Mouse (Mus musculus): ENCODE data around the gene Myo3a. TPM values are rescaled to one million over a fixed set of nuclear protein-coding genes. Genes with fewer than 3 reads are reported as not detected.
A peak's percentile ranks its signal among the peaks of the same experiment; 100 is the strongest.

The Myo3a gene
- not detected in 2 replicates for polyA plus RNA-seq (2015; fragmentation: Nextera tagmentation; extraction: Ambion mirVana)

- Histone ChIP-seq H3K4me2 (ENCODE audit: low read depth, low read length) (peak within 1 kb of the TSS; percentile 57), H3K27ac (ENCODE audit: low read length) (no peak within 1 kb of the TSS), H3K9ac (ENCODE audit: low read length) (no peak within 1 kb of the TSS), H3K4me3 (ENCODE audit: low read length) (peak within 1 kb of the TSS; percentile 32), H3K4me1 (ENCODE audit: control insufficient read depth, insufficient read depth, low read length) (no peaks in the 10 kb centered on the region), H3K36me3 (ENCODE audit: control insufficient read depth, insufficient read depth) (no peaks in the 10 kb centered on the region), H3K9me3 (replicated peaks; ENCODE audit: control insufficient read depth, low read length) (no peaks in the 10 kb centered on the region), H3K27me3 (ENCODE audit: control insufficient read depth, insufficient read depth, low read length) (no peaks in the 10 kb centered on the region)
- no peak; the same call in 1 of the 2 replicates for ATAC-seq (replicated peaks; ENCODE audit: extremely low read depth, insufficient read depth, low FRiP score)
- WGBS, result 2% methylated on average over 21 of the region's 21 CpGs
These were observed at the start of gene Myo3a for GRCm38 (mm10) chr2:22227308-22227707. Gene Myo3a, plus strand, starts transcription at chr2:22227503.

- Histone ChIP-seq H3K4me3 (ENCODE audit: low read length) (no peak overlapping the region), H3K27me3 (ENCODE audit: control insufficient read depth, insufficient read depth, low read length) (no peaks in the 10 kb centered on the region), H3K4me1 (ENCODE audit: control insufficient read depth, insufficient read depth, low read length) (no peaks in the 10 kb centered on the region), H3K36me3 (ENCODE audit: control insufficient read depth, insufficient read depth) (no peaks in the 10 kb centered on the region), H3K4me2 (ENCODE audit: low read depth, low read length) (no peak overlapping the region), H3K9ac (ENCODE audit: low read length) (no peak overlapping the region), H3K9me3 (replicated peaks; ENCODE audit: control insufficient read depth, low read length) (no peaks in the 10 kb centered on the region), H3K27ac (ENCODE audit: low read length) (no peak overlapping the region)
- no peak for ATAC-seq (replicated peaks; ENCODE audit: extremely low read depth, insufficient read depth, low FRiP score)
- 72% methylated on average over 3 of the region's 3 CpGs for WGBS
These were observed 23.2 kb downstream of the Myo3a start for GRCm38 (mm10) chr2:22250462-22250861.

DNA sequence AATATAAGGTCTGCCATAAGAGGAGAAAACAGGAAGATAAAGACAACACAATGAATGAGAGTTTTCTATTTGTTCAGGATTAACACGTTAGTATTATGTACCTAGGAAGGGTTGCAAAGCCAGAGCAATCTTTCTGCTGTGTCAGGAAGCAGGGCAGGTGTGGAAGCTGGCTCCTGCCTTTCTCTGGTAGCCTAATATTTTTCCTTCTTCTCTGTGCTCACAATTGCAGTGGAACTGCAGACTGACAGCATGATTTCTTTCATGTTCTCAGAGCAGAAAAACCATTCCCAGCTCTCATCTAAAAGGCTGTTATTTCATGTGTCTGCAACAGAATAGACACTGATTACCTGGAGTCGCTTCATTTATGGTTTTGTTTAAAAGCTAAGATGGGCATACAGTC, 23.7 kb downstream of the Myo3a start:
- no peak overlapping the region for H3K9ac ChIP-seq (ENCODE audit: low read length)
- ATAC-seq (replicated peaks; ENCODE audit: extremely low read depth, insufficient read depth, low FRiP score), result no peak
- no peaks in the 10 kb centered on the region for H3K4me1 ChIP-seq (ENCODE audit: control insufficient read depth, insufficient read depth, low read length)
- H3K4me2 ChIP-seq (ENCODE audit: low read depth, low read length), result no peak overlapping the region
- WGBS, result 61% methylated on average over 2 of the region's 2 CpGs
- no peak overlapping the region for H3K4me3 ChIP-seq (ENCODE audit: low read length)
- H3K27ac ChIP-seq (ENCODE audit: low read length), result no peak overlapping the region
- no peaks in the 10 kb centered on the region for H3K36me3 ChIP-seq (ENCODE audit: control insufficient read depth, insufficient read depth)
- H3K27me3 ChIP-seq (ENCODE audit: control insufficient read depth, insufficient read depth, low read length), result no peaks in the 10 kb centered on the region
- no peaks in the 10 kb centered on the region for H3K9me3 ChIP-seq (replicated peaks; ENCODE audit: control insufficient read depth, low read length)

GRCm38 (mm10) chr2:22255600-22255999, 28.3 kb downstream of the Myo3a start:
- ATAC-seq (replicated peaks; ENCODE audit: extremely low read depth, insufficient read depth, low FRiP score), result no peak
- Histone ChIP-seq H3K27ac (ENCODE audit: low read length) (no peak overlapping the region), H3K4me1 (ENCODE audit: control insufficient read depth, insufficient read depth, low read length) (no peaks in the 10 kb centered on the region), H3K27me3 (ENCODE audit: control insufficient read depth, insufficient read depth, low read length) (no peaks in the 10 kb centered on the region), H3K4me3 (ENCODE audit: low read length) (no peak overlapping the region), H3K4me2 (ENCODE audit: low read depth, low read length) (no peak overlapping the region), H3K9me3 (replicated peaks; ENCODE audit: control insufficient read depth, low read length) (no peaks in the 10 kb centered on the region), H3K36me3 (ENCODE audit: control insufficient read depth, insufficient read depth) (no peaks in the 10 kb centered on the region), H3K9ac (ENCODE audit: low read length) (no peak overlapping the region)

GRCm38 (mm10) chr2:22271555-22271954, 44.3 kb downstream of the Myo3a start:
- no peaks in the 10 kb centered on the region for H3K4me1 ChIP-seq (ENCODE audit: control insufficient read depth, insufficient read depth, low read length)
- no peaks in the 10 kb centered on the region for H3K27me3 ChIP-seq (ENCODE audit: control insufficient read depth, insufficient read depth, low read length)
- WGBS, result 77% methylated on average over 2 of the region's 2 CpGs
- H3K27ac ChIP-seq (ENCODE audit: low read length), result no peak overlapping the region
- H3K4me2 ChIP-seq (ENCODE audit: low read depth, low read length), result no peak overlapping the region
- no peak overlapping the region for H3K9ac ChIP-seq (ENCODE audit: low read length)
- H3K36me3 ChIP-seq (ENCODE audit: control insufficient read depth, insufficient read depth), result no peaks in the 10 kb centered on the region
- H3K4me3 ChIP-seq (ENCODE audit: low read length), result no peak overlapping the region
- no peak for ATAC-seq (replicated peaks; ENCODE audit: extremely low read depth, insufficient read depth, low FRiP score)
- H3K9me3 ChIP-seq (replicated peaks; ENCODE audit: control insufficient read depth, low read length), result no peaks in the 10 kb centered on the region

DNA sequence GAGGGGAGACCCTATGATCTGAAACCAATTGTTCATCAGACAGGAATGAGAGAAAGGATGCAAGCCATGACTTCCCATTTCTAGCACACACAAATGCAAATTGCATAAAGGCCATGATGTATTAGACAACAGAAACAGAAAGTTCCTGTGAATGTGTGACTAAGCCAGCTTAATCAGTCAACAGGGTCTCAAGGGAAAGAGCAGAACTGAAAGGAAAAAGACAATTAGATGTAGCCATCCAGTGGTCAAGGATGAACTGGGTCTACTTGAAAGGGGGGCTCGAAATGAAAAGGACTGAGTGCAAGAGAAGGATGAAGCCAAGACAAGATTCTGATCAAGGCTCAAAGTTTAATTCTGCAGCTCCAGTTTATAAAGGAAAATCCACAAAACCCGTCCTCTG, 58.1 kb downstream of the Myo3a start:
- 42% methylated on average over 2 of the region's 2 CpGs for WGBS
- no peak for ATAC-seq (replicated peaks; ENCODE audit: extremely low read depth, insufficient read depth, low FRiP score)
- no peaks in the 10 kb centered on the region for H3K27me3 ChIP-seq (ENCODE audit: control insufficient read depth, insufficient read depth, low read length)
- H3K9me3 ChIP-seq (replicated peaks; ENCODE audit: control insufficient read depth, low read length), result no peaks in the 10 kb centered on the region
- H3K27ac ChIP-seq (ENCODE audit: low read length), result no peak overlapping the region
- H3K36me3 ChIP-seq (ENCODE audit: control insufficient read depth, insufficient read depth), result no peaks in the 10 kb centered on the region
- H3K9ac ChIP-seq (ENCODE audit: low read length), result no peak overlapping the region
- no peaks in the 10 kb centered on the region for H3K4me1 ChIP-seq (ENCODE audit: control insufficient read depth, insufficient read depth, low read length)
- no peak overlapping the region for H3K4me2 ChIP-seq (ENCODE audit: low read depth, low read length)
- no peak overlapping the region for H3K4me3 ChIP-seq (ENCODE audit: low read length)

DNA sequence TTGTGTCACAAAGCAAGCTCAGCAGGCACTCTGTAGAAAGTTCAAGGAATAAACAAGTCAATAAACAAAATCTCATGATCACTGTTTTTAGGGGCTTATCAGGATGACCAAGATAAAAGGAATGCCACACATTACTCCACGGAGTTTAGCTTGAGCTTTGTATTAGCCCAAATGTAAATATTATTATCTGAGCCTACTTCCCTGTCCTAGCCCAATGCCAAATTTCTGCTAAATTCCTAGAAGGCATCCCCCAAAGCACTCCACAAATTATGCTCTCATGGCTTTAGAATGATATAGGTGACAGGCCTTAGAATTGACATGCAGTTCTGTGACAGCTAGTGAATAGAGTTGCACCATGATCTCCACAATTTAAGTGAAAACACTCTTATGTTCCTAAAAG, 58.5 kb downstream of the Myo3a start:
- Histone ChIP-seq H3K27me3 (ENCODE audit: control insufficient read depth, insufficient read depth, low read length) (no peaks in the 10 kb centered on the region), H3K4me2 (ENCODE audit: low read depth, low read length) (no peak overlapping the region), H3K27ac (ENCODE audit: low read length) (no peak overlapping the region), H3K9me3 (replicated peaks; ENCODE audit: control insufficient read depth, low read length) (no peaks in the 10 kb centered on the region), H3K4me3 (ENCODE audit: low read length) (no peak overlapping the region), H3K36me3 (ENCODE audit: control insufficient read depth, insufficient read depth) (no peaks in the 10 kb centered on the region), H3K4me1 (ENCODE audit: control insufficient read depth, insufficient read depth, low read length) (no peaks in the 10 kb centered on the region), H3K9ac (ENCODE audit: low read length) (no peak overlapping the region)
- WGBS, result 11% methylated on average over 1 of the region's 1 CpGs
- no peak for ATAC-seq (replicated peaks; ENCODE audit: extremely low read depth, insufficient read depth, low FRiP score)

- H3K9me3 ChIP-seq (replicated peaks; ENCODE audit: control insufficient read depth, low read length), result no peaks in the 10 kb centered on the region
- no peaks in the 10 kb centered on the region for H3K36me3 ChIP-seq (ENCODE audit: control insufficient read depth, insufficient read depth)
- ATAC-seq (replicated peaks; ENCODE audit: extremely low read depth, insufficient read depth, low FRiP score), result no peak
- H3K4me1 ChIP-seq (ENCODE audit: control insufficient read depth, insufficient read depth, low read length), result no peaks in the 10 kb centered on the region
- no peak overlapping the region for H3K9ac ChIP-seq (ENCODE audit: low read length)
- WGBS, result 65% methylated on average over 11 of the region's 11 CpGs
- H3K27ac ChIP-seq (ENCODE audit: low read length), result no peak overlapping the region
- no peak overlapping the region for H3K4me2 ChIP-seq (ENCODE audit: low read depth, low read length)
- H3K27me3 ChIP-seq (ENCODE audit: control insufficient read depth, insufficient read depth, low read length), result no peaks in the 10 kb centered on the region
- no peak overlapping the region for H3K4me3 ChIP-seq (ENCODE audit: low read length)
These were observed 66.5 kb downstream of the Myo3a start for GRCm38 (mm10) chr2:22293579-22294446.

- no peak overlapping the region for H3K27ac ChIP-seq (ENCODE audit: low read length)
- H3K9ac ChIP-seq (ENCODE audit: low read length), result no peak overlapping the region
- no peaks in the 10 kb centered on the region for H3K27me3 ChIP-seq (ENCODE audit: control insufficient read depth, insufficient read depth, low read length)
- ATAC-seq (replicated peaks; ENCODE audit: extremely low read depth, insufficient read depth, low FRiP score), result no peak
- no peaks in the 10 kb centered on the region for H3K4me1 ChIP-seq (ENCODE audit: control insufficient read depth, insufficient read depth, low read length)
- no peak overlapping the region for H3K4me3 ChIP-seq (ENCODE audit: low read length)
- no peaks in the 10 kb centered on the region for H3K9me3 ChIP-seq (replicated peaks; ENCODE audit: control insufficient read depth, low read length)
- H3K36me3 ChIP-seq (ENCODE audit: control insufficient read depth, insufficient read depth), result no peaks in the 10 kb centered on the region
- no peak overlapping the region for H3K4me2 ChIP-seq (ENCODE audit: low read depth, low read length)
- WGBS, result 39% methylated on average over 2 of the region's 2 CpGs
These were observed 67.1 kb downstream of the Myo3a start for GRCm38 (mm10) chr2:22294447-22294738.

Data from heart, embryonic 16.5 days (tissue).